Mouse (Mus musculus) liver, embryonic 14.5 days (tissue): ENCODE measurements around the gene Ace3. TPM values are rescaled to one million over a fixed set of nuclear protein-coding genes. Genes with fewer than 3 reads are reported as not detected.
"Not testable (repeated sequence)": the region's sequence is repeated elsewhere in the genome, so short reads cannot be mapped to it uniquely, and the experiment has no call there.

ENCODE experiments used
- ATAC-seq: fragments of 200-750 bp; cut with Nextera tagmentation; 2 replicates; pipeline ENCODE4 v1.8.0; 2017; ENCODE audit warnings: moderate number of reproducible peaks, mild to moderate bottlenecking, moderate library complexity; ENCODE audit not compliant: insufficient read depth
- DNase-seq, 3 experiments: peaks; one replicate each; pipeline ENCODE4 v3.0.0-alpha.2; 2012 to 2013; ENCODE audit warnings: low read depth in 3 of 3, low spot score in 3 of 3
- H3K27ac ChIP-seq: fragments of 300-500 bp; sonication (generic); 2 replicates; pipeline ENCODE4 v1.5.1; 2014; ENCODE audit warnings: moderate library complexity, mild to moderate bottlenecking, control low read depth, inconsistent platforms
- H3K27me3 ChIP-seq: fragments of 300-500 bp; sonication (generic); 2 replicates; pipeline ENCODE4 v1.6.1; 2014; ENCODE audit warnings: mild to moderate bottlenecking, low read length, moderate library complexity; ENCODE audit not compliant: control insufficient read depth, insufficient read depth
- H3K36me3 ChIP-seq: fragments of 300-500 bp; sonication (generic); replicated peaks from 2 replicates; pipeline ENCODE4 v1.6.1; 2014; ENCODE audit warnings: low read depth; ENCODE audit not compliant: control insufficient read depth, insufficient read depth
- H3K4me1 ChIP-seq, 2 experiments: fragments of 200-500 bp in 1 of 2; fragments of 300-500 bp in 1 of 2; sonication (generic) in 1 of 2; replicated peaks; 2 replicates each; pipeline ENCODE4 v1.6.1; 2012 to 2014; ENCODE audit warnings: antibody characterized with exemption in 1 of 2, inconsistent platforms in 1 of 2, low read length in 1 of 2; ENCODE audit not compliant: control insufficient read depth in 2 of 2, insufficient read depth in 2 of 2
- H3K4me2 ChIP-seq: fragments of 300-500 bp; sonication (generic); 2 replicates; pipeline ENCODE4 v1.6.1; 2014; ENCODE audit warnings: low read depth, mild to moderate bottlenecking, control low read depth, moderate library complexity
- H3K4me3 ChIP-seq, 2 experiments: fragments of 200-500 bp in 1 of 2; fragments of 300-500 bp in 1 of 2; sonication (generic) in 1 of 2; 2 replicates each; pipeline ENCODE4 v1.5.1; 2012 to 2014; ENCODE audit warnings: low read depth in 2 of 2, low read length in 2 of 2, mild to moderate bottlenecking in 2 of 2, control low read depth in 1 of 2, inconsistent platforms in 1 of 2, moderate library complexity in 1 of 2; ENCODE audit not compliant: insufficient read depth in 1 of 2
- H3K9ac ChIP-seq: fragments of 300-500 bp; sonication (generic); replicated peaks from 2 replicates; pipeline ENCODE4 v1.6.1; 2014; ENCODE audit warnings: mild to moderate bottlenecking, control low read depth, moderate library complexity
- H3K9me3 ChIP-seq: fragments of 300-500 bp; sonication (generic); 2 replicates; pipeline ENCODE4 v1.6.1; 2016; ENCODE audit warnings: low read length, mixed read lengths; ENCODE audit not compliant: control insufficient read depth
- CTCF ChIP-seq: IDR thresholded peaks from 2 replicates; pipeline ENCODE4 v1.5.1; 2016; ENCODE audit warnings: antibody characterized with exemption, low read depth, control low read depth
- EP300 ChIP-seq: IDR thresholded peaks from 2 replicates; pipeline ENCODE4 v1.6.1; 2016; ENCODE audit warnings: antibody characterized with exemption, low read depth
- WGBS: fragments of 180-500 bp; shearing (Covaris S2); extraction: QIAGEN DNeasy Blood & Tissue Kit; methylation state at CpG from one replicate; pipeline ENCODE4 v1.1.7; 2014; ENCODE audit not compliant: insufficient replicate concordance; 5-methylcytosine and 5-hydroxymethylcytosine counted together
- polyA plus RNA-seq, 2 experiments: library from polyadenylated mRNA; depleted of rRNA in 1 of 2; stranded (reverse) in 1 of 2; unstranded in 1 of 2; fragments of >200 nt; fragmentation: Nextera tagmentation in 1 of 2; extraction: Ambion mirVana in 1 of 2; gene quantifications; 2 replicates each; pipeline versions ENCODE4 v1.2.1 to v1.2.3; 2012 to 2014

The Ace3 gene
- polyA plus RNA-seq, 2 experiments, result not detected

- WGBS, result 2% methylated on average over 50 of the region's 50 CpGs
- Histone ChIP-seq H3K9ac (no peak overlapping the region), H3K4me2 (no peak overlapping the region), H3K36me3 (no peaks in the 10 kb centered on the region), H3K27me3 (peaks cover 48% of the 10 kb centered on the region), H3K4me1 (no peaks in the 10 kb centered on the region), H3K9me3 (no peaks in the 10 kb centered on the region), H3K27ac (no peak overlapping the region), H3K4me3 (no peak overlapping the region)
- ATAC-seq (no peak), DNase-seq (no peak)
- TF ChIP-seq EP300 (no peak), CTCF (no peak)
Observed at GRCm38 (mm10) chr11:106020051-106020763, 25.7 kb downstream of the Ace3 start.

GRCm38 (mm10) chr11:106025774-106026173 is 31.3 kb downstream of the Ace3 start:
- 34% methylated on average over 3 of the region's 3 CpGs for WGBS
- ATAC-seq, result peak; percentile 55; the same call in 1 of the 2 replicates

GRCm38 (mm10) chr11:106026465-106027151 is 32.1 kb downstream of the Ace3 start:
- Histone ChIP-seq H3K9me3 (no peaks in the 10 kb centered on the region), H3K9ac (no peak overlapping the region), H3K36me3 (peaks cover 2% of the 10 kb centered on the region), H3K4me2 (0 out of 2 replicates have a peak overlapping the region, but pooled peaks have one; percentile 8), H3K4me1 (peaks cover 7 to 10% of the 10 kb centered on the region in 2 experiments), H3K27ac (no peak overlapping the region), H3K4me3 (no peak overlapping the region), H3K27me3 (peaks cover 7% of the 10 kb centered on the region)
- no peak for TF ChIP-seq EP300
- peak; percentile 87 for TF ChIP-seq CTCF
- DNase-seq (peak in 1 of 3 experiments; percentile 27), ATAC-seq (peak; percentile 40)
- 29% methylated on average over 11 of the region's 11 CpGs for WGBS

More at GRCm38 (mm10) chr11:106025774-106026173, 31.3 kb downstream of the Ace3 start:
- Histone ChIP-seq H3K4me2 (no peak overlapping the region), H3K4me3 (no peak overlapping the region), H3K36me3 (peaks cover 2% of the 10 kb centered on the region), H3K27ac (no peak overlapping the region), H3K9ac (no peak overlapping the region), H3K9me3 (no peaks in the 10 kb centered on the region), H3K27me3 (peaks cover 15% of the 10 kb centered on the region), H3K4me1 (peaks cover 7 to 10% of the 10 kb centered on the region in 2 experiments)
- no peak for DNase-seq
- TF ChIP-seq CTCF (no peak), EP300 (no peak; the same call in none of the 2 replicates)

GRCm38 (mm10) chr11:106027607-106028006 is 33.1 kb downstream of the Ace3 start:
- Histone ChIP-seq H3K4me3 (no peak overlapping the region), H3K9me3 (no peaks in the 10 kb centered on the region), H3K4me1 (peaks cover 7 to 10% of the 10 kb centered on the region in 2 experiments), H3K4me2 (no peak overlapping the region), H3K9ac (no peak overlapping the region), H3K27me3 (peaks cover 2% of the 10 kb centered on the region; the same call in 1 of the 2 replicates), H3K36me3 (peaks cover 2% of the 10 kb centered on the region), H3K27ac (no peak overlapping the region)
- DNase-seq (no peak), ATAC-seq (peak; percentile 16; the same call in 1 of the 2 replicates)
- no peak for TF ChIP-seq EP300
- TF ChIP-seq CTCF, result no peak
- 85% methylated on average over 5 of the region's 5 CpGs for WGBS

- not testable (repeated sequence) for H3K9me3 ChIP-seq, H3K27me3 ChIP-seq, DNase-seq, H3K4me1 ChIP-seq, ATAC-seq, H3K36me3 ChIP-seq, H3K27ac ChIP-seq
- WGBS, result 16% methylated on average over 7 of the region's 25 CpGs
- Histone ChIP-seq H3K4me3 (peak overlapping the region; percentile 54 to 72), H3K9ac (peak overlapping the region; percentile 57; the same call in 1 of the 2 replicates), H3K4me2 (peak overlapping the region; percentile 56)
Observed at GRCm38 (mm10) chr11:106032074-106032473, 37.6 kb downstream of the Ace3 start.
